Mouse (Mus musculus): ENCODE results near the gene Bcl2.
A peak's percentile ranks its signal among the peaks of the same experiment; 100 is the strongest.
"Not testable (repeated sequence)": the region's sequence is repeated elsewhere in the genome, so short reads cannot be mapped to it uniquely, and the experiment has no call there.

The Bcl2 gene

GRCm38 (mm10) chr1:106713621-106714529 lies at the start of gene Bcl2:
TSS of gene Bcl2 (minus strand) at chr1:106714274.
- DNase-seq (ENCODE audit: low spot score), result peak; percentile 72

DNA sequence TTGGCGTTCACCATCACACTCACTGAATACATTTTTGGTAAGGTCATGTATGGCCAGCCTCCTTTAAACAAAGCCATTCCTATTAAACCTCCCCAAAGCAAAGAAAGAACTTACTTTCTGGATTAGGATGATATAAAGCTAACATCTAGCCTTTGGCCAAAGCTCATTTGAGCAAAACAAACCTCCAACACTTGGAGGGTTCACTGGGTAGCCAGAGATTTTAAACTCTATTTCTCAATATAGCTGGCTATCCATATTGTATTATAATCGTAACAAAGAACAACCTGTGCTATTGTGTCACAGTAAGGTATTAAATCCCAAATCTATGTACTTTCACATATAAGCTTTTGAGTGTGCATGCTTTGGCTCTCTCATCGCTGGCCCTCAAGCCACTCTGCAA lies 46.7 kb upstream of the Bcl2 start:
- DNase-seq (ENCODE audit: low spot score), result no peak

DNA sequence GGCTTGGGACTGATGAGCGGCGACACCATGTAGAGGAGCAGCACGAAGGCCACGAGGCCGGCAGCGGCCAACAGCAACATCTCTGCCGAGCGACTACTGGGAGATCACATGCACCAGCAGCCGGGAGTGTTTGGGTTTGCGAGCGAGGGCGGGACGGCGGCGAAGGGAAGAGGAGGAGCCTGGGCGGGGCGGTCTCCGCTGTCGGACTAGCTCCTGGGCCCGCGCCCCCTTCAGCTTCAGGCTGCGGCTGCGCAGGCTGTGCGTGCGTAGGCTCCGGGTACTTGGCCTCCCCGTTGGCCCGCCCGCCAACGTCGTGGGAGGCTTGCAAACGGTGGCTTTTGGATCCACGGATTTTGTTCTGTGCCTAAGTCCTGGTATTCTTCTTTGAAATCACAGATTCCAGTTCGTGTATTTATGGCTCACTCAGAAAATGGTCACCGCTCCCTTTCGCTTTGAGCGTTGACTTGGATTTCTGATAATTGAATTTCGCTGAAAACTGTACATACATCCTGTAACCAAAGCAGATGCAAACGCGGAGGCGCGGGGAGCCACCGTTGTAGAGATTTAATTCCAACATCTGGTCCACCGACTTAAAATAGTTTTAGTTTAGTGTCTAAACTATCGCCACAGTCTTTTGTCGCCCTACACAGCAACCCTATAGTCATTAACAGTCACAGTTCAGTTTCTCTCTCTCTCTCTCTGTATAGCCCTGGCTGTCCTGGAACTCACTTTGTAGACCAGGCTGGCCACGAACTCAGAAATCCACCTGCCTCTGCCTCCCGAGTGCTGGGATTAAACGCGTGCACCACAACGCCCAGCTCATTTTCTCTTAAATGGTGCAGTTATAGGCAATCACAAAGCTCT lies 45.7 kb upstream of the Bcl2 start, which contains the start of gene Kdsr:
Gene Kdsr (minus strand): TSS at position 156 of the 864 bp plus-strand sequence.
- DNase-seq (ENCODE audit: low spot score), result peak; percentile 98

DNA sequence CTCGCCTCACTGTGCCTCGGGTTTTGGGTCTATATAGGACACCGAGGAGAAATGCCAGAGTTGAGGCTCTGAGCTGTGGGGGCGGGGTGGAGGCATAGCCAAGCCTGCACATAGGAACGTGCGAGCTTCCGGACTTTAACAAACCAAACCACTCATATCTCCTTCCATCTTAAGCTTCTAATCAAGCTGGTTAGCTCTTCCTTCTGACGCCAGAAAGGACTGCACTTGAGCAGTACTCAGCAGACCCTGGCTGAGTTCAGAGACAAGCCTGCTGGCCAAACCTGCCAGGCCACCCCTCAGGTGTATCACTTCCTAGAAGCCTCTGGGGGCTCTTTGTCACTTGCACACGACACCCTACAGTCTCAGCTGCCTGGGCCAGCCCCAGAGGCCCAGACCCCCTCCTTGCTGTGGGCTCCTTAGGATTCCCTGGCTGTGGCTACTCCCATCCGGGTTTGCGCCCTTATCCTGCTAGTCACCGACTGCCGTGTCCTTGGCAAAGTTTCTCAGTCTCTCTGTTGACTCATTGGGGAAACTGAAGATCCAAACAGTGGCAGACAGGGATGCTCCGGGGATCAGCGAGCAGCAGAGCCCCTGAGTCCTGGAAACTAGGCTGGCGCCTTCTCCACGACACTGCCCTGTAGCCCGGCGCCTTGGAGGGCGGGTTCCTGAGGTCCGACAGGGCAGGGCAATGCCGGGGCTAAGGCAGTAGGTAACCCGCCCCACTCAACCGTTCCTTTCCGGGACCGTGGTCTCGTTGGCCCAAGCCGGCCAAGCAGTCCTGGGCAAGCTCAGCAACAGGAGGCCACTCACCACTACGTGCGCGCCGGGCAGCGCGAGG lies 44.9 kb upstream of the Bcl2 start:
- peak; percentile 35 for DNase-seq (ENCODE audit: low spot score)

- no peak for DNase-seq (ENCODE audit: low spot score)
These were observed 42.6 kb upstream of the Bcl2 start for GRCm38 (mm10) chr1:106756633-106757032.

DNA sequence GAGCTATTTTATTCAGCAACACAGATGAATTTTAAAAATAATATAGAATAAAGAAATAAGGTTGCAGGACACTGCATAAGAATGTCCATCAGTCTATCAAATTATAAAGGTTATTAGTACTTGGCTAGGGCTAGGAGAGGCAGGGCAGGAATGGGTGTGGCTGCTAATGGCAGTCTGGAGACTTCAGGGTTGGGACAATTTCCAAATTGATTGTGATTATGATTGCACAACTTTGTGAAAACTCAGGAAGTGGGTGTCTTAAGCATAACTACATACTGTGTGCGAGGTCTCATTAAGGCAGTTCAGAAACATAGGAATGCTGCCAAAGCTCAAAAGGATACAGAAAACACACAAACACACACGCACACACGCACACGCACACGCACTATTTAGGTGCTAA lies 37.9 kb upstream of the Bcl2 start:
- no peak for DNase-seq (ENCODE audit: low spot score)

DNA sequence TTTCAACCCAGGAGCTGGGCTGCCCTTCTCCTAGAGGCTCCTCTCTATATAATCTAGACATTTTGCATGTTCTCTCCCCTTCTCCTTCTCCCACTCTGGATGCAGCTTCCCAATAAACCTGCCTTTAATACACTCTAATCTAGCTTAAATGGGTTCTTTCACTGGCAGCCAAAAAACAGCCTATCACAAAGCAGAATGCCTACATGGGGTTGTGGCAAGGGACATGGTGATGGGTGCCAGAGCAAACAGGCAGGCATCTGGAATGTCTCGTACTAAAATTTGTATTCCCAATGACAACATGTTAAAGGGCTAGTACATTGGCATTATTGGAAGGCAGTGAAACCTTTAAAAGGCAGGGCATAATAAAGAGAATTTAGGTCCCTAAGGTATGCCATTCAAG lies 36.6 kb upstream of the Bcl2 start:
- no peak for DNase-seq (ENCODE audit: low spot score)

DNA sequence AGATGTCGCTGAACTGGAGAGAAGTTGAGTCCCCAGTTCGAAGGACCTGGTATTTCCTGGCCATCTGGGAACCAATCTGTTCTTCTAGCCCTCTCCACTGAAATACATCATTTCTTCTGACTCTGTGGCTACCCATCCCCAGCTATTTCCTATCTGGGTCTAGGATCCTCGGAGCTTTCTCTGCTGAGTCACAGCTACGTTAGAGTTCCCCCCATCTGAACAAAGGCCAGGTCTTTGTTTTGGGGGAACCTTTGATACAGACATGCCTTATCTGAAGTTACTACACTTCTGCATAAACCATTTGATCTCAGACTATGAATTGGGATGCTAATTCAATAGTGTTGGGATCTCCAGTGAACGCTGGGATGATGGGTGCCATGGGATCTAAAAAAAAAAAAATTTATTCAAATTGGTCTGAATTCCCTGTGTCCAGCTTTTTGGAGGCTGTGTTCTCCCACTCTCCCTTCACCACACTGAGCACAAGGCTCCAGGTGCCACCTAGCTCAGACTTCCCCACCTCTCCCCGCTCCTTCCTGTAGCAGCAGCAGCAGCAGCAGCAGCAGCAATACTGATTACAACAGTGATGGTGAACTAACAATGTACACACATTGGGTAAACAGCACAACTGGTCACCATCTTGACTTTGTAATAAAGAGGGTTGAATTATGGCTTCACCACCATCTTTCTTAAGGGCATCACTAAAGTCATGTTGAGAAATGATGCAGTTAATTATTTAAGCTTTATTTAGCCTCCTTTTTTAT lies 34.7 kb upstream of the Bcl2 start:
- DNase-seq (ENCODE audit: low spot score), result no peak

GRCm38 (mm10) chr1:106742980-106743379 lies 28.9 kb upstream of the Bcl2 start:
- DNase-seq (ENCODE audit: low spot score), result no peak

GRCm38 (mm10) chr1:106740735-106741134 lies 26.7 kb upstream of the Bcl2 start:
- DNase-seq (ENCODE audit: low spot score), result peak; percentile 38

GRCm38 (mm10) chr1:106739810-106740209 lies 25.7 kb upstream of the Bcl2 start:
- DNase-seq (ENCODE audit: low spot score), result no peak

- DNase-seq (ENCODE audit: low spot score), result no peak
These were observed 24.0 kb upstream of the Bcl2 start for GRCm38 (mm10) chr1:106738092-106738491.

GRCm38 (mm10) chr1:106736211-106736610 lies 22.1 kb upstream of the Bcl2 start:
- no peak for DNase-seq (ENCODE audit: low spot score)

GRCm38 (mm10) chr1:106735586-106735985 lies 21.5 kb upstream of the Bcl2 start:
- peak; percentile 58 for DNase-seq (ENCODE audit: low spot score)

- DNase-seq (ENCODE audit: low spot score), result no peak
These were observed 8.0 kb upstream of the Bcl2 start for GRCm38 (mm10) chr1:106722061-106722460.

DNA sequence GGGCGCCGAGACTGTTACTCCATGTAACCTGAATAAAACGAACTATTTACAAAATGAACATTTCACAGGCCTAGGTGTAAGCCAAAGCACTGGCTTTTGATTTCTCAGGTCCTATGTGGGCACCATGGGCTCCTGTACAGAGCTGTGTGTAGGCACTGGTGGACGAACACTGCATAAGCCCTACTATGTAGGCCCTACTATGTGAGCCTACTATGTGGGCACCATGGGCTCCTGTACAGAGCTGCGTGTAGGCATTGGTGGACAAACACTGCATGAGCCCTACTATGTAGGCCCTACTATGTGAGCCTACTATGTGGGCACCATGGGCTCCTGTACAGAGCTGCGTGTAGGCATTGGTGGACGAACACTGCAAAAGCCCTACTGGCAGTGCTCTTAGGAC lies 3.7 kb upstream of the Bcl2 start:
- DNase-seq (ENCODE audit: low spot score), result not testable (repeated sequence)

DNA sequence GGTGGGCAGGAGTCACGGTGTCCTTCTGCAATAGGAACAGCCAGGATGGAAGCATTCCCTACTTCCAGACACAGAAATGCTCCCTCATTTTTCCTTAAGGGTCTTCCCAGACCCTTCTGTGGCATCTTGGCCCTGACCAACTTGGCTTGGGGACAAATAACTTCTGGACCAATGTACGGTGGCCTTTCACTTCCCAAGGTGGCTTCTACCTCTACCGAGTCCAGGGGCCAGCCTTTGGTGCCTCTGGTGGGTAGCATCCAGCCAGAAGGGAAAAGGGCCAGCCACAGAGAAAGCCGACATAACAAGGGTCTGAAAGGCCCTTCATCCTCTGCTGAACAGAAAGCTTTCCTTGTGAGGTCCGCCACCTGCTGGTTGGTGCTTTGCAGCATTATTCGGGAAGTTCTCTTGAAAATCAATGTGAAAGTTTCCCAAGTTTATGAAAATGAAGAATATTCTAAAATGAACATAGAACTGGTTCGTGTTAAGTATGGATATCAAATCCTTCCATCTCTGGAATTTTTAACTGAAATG lies 3.1 kb upstream of the Bcl2 start:
- peak; percentile 81 for DNase-seq (ENCODE audit: low spot score)

- no peak for DNase-seq (ENCODE audit: low spot score)
These were observed 2.1 kb upstream of the Bcl2 start for GRCm38 (mm10) chr1:106716141-106716540.

DNA sequence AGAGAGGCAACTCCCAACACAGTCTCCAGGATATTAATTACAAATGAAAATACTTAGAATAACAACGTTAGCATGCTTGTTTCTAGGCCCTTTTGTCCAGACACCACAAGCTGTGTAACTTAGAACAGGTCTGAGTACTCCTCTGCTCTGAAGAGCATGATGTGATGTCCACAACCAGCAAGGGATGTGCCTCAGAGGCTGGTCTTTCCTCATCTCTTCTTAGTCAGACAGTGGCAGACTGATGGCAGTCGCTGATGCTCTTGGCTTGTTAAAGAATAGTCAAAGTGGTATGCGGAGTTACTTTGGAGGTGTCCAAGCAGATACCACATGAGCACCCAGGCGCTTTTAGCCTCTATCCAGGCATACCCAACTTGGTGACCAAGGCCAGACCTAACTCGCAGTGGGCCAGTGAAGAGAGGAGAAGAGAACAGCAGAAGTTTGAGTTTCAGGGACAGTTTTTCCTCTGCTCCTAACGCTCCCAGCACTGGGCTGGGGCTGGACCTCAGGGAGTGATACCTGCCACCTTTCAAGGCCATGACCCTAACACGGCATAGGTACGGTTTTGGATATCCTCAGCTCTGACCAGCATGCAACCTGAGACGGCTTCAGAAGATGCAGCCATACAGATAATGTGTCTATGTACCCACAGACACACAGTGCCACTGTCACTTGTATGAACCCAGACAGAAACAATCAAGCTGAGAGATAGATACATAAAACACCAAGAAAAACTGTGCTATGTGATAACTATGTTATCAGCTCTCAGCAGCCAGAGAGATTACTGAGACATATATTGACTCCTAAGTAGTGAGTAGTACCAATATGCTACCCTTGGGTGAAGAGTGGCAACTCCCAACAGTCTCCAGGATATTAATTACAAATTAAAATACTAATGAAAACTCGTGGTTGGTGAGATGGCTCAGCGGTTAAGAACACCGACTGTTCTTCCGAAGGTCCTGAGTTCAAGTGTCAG lies 1.3 kb upstream of the Bcl2 start:
- no peak for DNase-seq (ENCODE audit: low spot score)

DNA sequence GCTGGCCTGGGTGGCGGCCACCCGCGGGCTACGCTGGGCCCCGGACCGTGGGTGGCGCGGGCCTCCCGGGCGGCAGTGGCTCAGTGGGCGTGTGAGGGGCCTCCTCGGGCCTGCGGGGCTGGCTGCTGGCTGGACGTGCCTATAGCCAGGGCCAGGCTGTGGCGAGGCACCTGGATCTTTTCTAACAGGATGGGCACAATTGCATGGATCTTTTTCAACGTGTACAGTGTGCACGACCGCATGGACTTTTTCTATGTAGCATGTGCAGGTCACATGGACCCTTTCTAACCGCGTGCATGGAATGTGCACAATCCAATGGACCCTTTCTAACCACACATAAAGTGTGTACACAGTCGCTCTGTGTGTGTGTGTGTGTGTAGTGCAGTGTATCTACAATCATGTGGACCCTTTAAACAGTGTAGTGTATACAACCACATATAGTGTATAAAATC lies 482 bp upstream of the Bcl2 start:
- DNase-seq (ENCODE audit: low spot score), result no peak
